ENCODE assay signal across 21 mouse cellular contexts in the genomic region with DNA sequence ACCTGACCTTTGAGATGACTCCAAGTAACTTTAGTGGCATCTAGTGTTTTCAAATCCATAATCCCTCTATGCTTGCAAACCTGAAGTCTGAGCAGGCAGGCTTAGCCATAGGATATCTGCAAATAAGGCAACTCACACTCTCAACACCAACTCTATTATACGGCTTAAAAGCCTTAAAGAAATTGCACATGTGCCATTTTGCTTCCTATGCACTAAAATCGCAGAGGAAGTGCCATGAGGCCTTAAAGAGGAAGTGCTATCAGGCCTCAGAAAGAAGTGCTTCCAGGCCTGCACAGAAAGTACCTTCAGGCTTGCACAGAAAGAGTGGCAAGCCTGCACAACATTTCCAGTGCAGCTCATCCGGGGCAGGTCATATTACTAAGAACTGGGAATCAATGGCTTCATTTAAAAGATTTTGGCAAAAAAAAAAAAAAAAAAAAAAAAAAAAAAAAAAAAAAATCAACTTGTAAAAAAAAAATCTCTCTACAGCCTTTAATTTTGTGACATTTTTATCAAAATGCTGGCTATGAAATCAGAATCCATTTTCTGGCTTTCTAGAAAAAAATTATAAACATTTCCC. TPM values are rescaled to one million over a fixed set of nuclear protein-coding genes. Genes with fewer than 3 reads are reported as not detected.
A peak's percentile ranks its signal among the peaks of the same experiment; 100 is the strongest.
DNase-seq lines count a peak whose midpoint lies in the region; ATAC-seq lines count a peak whose summit lies in the region.
"Had no signal": no experiment of that assay in that cellular context is flagged by ENCODE, and none has a peak within 500 bp of the region (broad histone marks: within the 10 kb centered on the region; RNA-seq: fewer than 3 reads in every experiment).

No protein-coding gene starts in this region.

- H3K27ac ChIP-seq in embryonic facial prominence, embryonic 14.5 days (replicated peaks; ENCODE audit: low read depth, low read length), result no peak overlapping the region
- H3K27ac ChIP-seq in embryonic facial prominence, embryonic 10.5 days (replicated peaks), result no peak overlapping the region
- H3K27ac ChIP-seq in macrophage, result peak overlapping the region; percentile 98
- H3K27ac ChIP-seq: forebrain, embryonic 13.5 days; hindbrain, embryonic 10.5 days; layer of hippocampus, adult 2 months; midbrain, embryonic 12.5 days had no signal

- ATAC-seq in embryonic facial prominence, embryonic 14.5 days (ENCODE audit: low read depth), result no peak
- no peak for ATAC-seq in cerebellum, adult (ENCODE audit: insufficient number of reproducible peaks, low FRiP score, low TSS enrichment)
- ATAC-seq: forebrain, embryonic 13.5 days; Patski had no signal

- H3K9ac ChIP-seq in embryonic facial prominence, embryonic 14.5 days (ENCODE audit: low read depth, low read length), result no peak overlapping the region
- H3K9ac ChIP-seq: forebrain, embryonic 13.5 days; midbrain, embryonic 12.5 days had no signal

- DNase-seq in embryonic facial prominence, embryonic 14.5 days (ENCODE audit: low spot score), result peak; percentile 9
- DNase-seq in embryonic facial prominence, embryonic 10.5 days (ENCODE audit: low spot score), result no peak
- peak; percentile 31 to 39 for DNase-seq in spleen, postnatal 36 days (ENCODE audit: low spot score in 2 of 2)
- no peak for DNase-seq in spleen, postnatal 4 days (ENCODE audit: low spot score in 2 of 2)
- DNase-seq in embryo, embryonic 10.5 days (ENCODE audit: low spot score), result no peak
- DNase-seq in right cerebral cortex, postnatal 4 days, result no peak
- DNase-seq: adrenal gland, postnatal 10 days; cerebellum, adult 2 months; cerebellum, postnatal 36 days; kidney, adult 11 months; kidney, postnatal 10 days; liver; lung, adult 18-20 months had no signal

- no peak overlapping the region for H3K4me2 ChIP-seq in embryonic facial prominence, embryonic 14.5 days (ENCODE audit: low read depth, low read length)
- H3K4me2 ChIP-seq: forebrain, embryonic 13.5 days; midbrain, embryonic 12.5 days had no signal

- no peaks in the 10 kb centered on the region for H3K4me1 ChIP-seq in embryonic facial prominence, embryonic 14.5 days (ENCODE audit: control insufficient read depth, insufficient read depth, low read length)
- no peaks in the 10 kb centered on the region for H3K4me1 ChIP-seq in embryonic facial prominence, embryonic 10.5 days
- H3K4me1 ChIP-seq: forebrain, embryonic 13.5 days; hindbrain, embryonic 10.5 days; midbrain, embryonic 12.5 days had no signal

- no peaks in the 10 kb centered on the region for H3K9me3 ChIP-seq in embryonic facial prominence, embryonic 14.5 days (ENCODE audit: control insufficient read depth, low read length)
- no peaks in the 10 kb centered on the region for H3K9me3 ChIP-seq in embryonic facial prominence, embryonic 10.5 days
- H3K9me3 ChIP-seq: forebrain, embryonic 13.5 days; hindbrain, embryonic 10.5 days; midbrain, embryonic 12.5 days had no signal

- H3K27me3 ChIP-seq in embryonic facial prominence, embryonic 14.5 days (replicated peaks; ENCODE audit: control insufficient read depth, insufficient read depth, low read length), result no peaks in the 10 kb centered on the region
- no peaks in the 10 kb centered on the region for H3K27me3 ChIP-seq in embryonic facial prominence, embryonic 10.5 days (replicated peaks; ENCODE audit: low read depth, poor library complexity, severe bottlenecking)
- H3K27me3 ChIP-seq: forebrain, embryonic 13.5 days; midbrain, embryonic 12.5 days; Patski had no signal

- H3K36me3 ChIP-seq in embryonic facial prominence, embryonic 14.5 days (ENCODE audit: control insufficient read depth, insufficient read depth, low read length), result peaks cover 55% of the 10 kb centered on the region
- H3K36me3 ChIP-seq in embryonic facial prominence, embryonic 10.5 days (replicated peaks), result peaks cover 67% of the 10 kb centered on the region
- H3K36me3 ChIP-seq in macrophage (ENCODE audit: inconsistent target), result peaks cover 5% of the 10 kb centered on the region; the same call in 1 of the 2 replicates

- H3K79me2 ChIP-seq in macrophage (ENCODE audit: inconsistent target), result no peaks in the 10 kb centered on the region

- H3K4me3 ChIP-seq in embryonic facial prominence, embryonic 14.5 days (ENCODE audit: low read depth, low read length), result no peak overlapping the region
- no peak overlapping the region for H3K4me3 ChIP-seq in embryonic facial prominence, embryonic 10.5 days
- H3K4me3 ChIP-seq in macrophage (ENCODE audit: inconsistent target), result no peak overlapping the region
- H3K4me3 ChIP-seq: erythroblast, embryonic 14.5 days; forebrain, embryonic 13.5 days; hindbrain, embryonic 10.5 days; layer of hippocampus, adult 2 months; midbrain, embryonic 12.5 days had no signal

- WGBS in embryonic facial prominence, embryonic 14.5 days, result 64% methylated on average over 3 of the region's 3 CpGs
- WGBS in embryonic facial prominence, embryonic 10.5 days, result 81% methylated on average over 3 of the region's 3 CpGs
- 8% methylated on average over 2 of the region's 3 CpGs for WGBS in macrophage (ENCODE audit: missing documents)

RNA-seq across cellular contexts. Expression of a gene that starts 53.3 kb away (rescaled TPM):
- polyA plus RNA-seq in embryonic facial prominence, embryonic 14.5 days (2014; fragmentation: Nextera tagmentation; extraction: Ambion mirVana), result 79.8 and 97.3 TPM in 2 replicates
- polyA plus RNA-seq in embryonic facial prominence, embryonic 10.5 days (2016; fragmentation: Nextera tagmentation; extraction: Ambion mirVana), result 182 and 197 TPM in 2 replicates
- 100 to 1,000 TPM in 7 of 26 experiments, 10 to 100 TPM in 19; 34.3 to 192 (median 72.7) TPM for total RNA-seq in macrophage (2018; cell fraction: chromatin; rRNA removed)
- total RNA-seq in macrophage (2018; cell fraction: cytosol; rRNA removed), result 10 to 100 TPM; 19.3 to 33.4 (median 26.2) TPM
- 100 to 1,000 TPM in 1 of 26 experiments, 10 to 100 TPM in 25; 17.0 to 132 (median 39.4) TPM for total RNA-seq in macrophage (2018; cell fraction: nucleus; rRNA removed)
- 29.3 to 47.9 TPM (median 40.1 TPM) in 3 replicates for polyA plus RNA-seq in macrophage (2018)

RNA-seq across cellular contexts. Expression of a gene that starts 53.4 kb away (rescaled TPM):
- polyA plus RNA-seq in embryonic facial prominence, embryonic 14.5 days (2014; fragmentation: Nextera tagmentation; extraction: Ambion mirVana), result 14.8 and 14.9 TPM in 2 replicates
- 17.1 and 17.3 TPM in 2 replicates for polyA plus RNA-seq in embryonic facial prominence, embryonic 10.5 days (2016; fragmentation: Nextera tagmentation; extraction: Ambion mirVana)
- 100 to 1,000 TPM; 111 to 697 (median 227) TPM for total RNA-seq in macrophage (2018; cell fraction: chromatin; rRNA removed)
- 10 to 100 TPM; 18.9 to 44.0 (median 32.8) TPM for total RNA-seq in macrophage (2018; cell fraction: cytosol; rRNA removed)
- 100 to 1,000 TPM in 23 of 26 experiments, 10 to 100 TPM in 3; 82.4 to 426 (median 148) TPM for total RNA-seq in macrophage (2018; cell fraction: nucleus; rRNA removed)
- 17.0 to 25.5 TPM (median 17.4 TPM) in 3 replicates for polyA plus RNA-seq in macrophage (2018)

Comparison
In these comparisons a context has a peak if more than half of its experiments do, and no peak if none do; other contexts are left out.
1. DNase-seq: peak in embryonic facial prominence, embryonic 14.5 days (single experiment) and spleen, postnatal 36 days (2 of 2); none in embryonic facial prominence, embryonic 10.5 days (single experiment), spleen, postnatal 4 days (0 of 2), embryo, embryonic 10.5 days (single experiment) and right cerebral cortex, postnatal 4 days (single experiment).